Mouse (Mus musculus) olfactory bulb, adult 2 months (tissue): ENCODE data around the gene Habp4.

Experiments
- CTCF ChIP-seq: fragments of 200-500 bp; IDR thresholded peaks from 2 replicates; pipeline ENCODE4 v1.5.1; 2012; ENCODE audit warnings: low read depth, mild to moderate bottlenecking, low read length, moderate library complexity; ENCODE audit not compliant: insufficient read depth
- POLR2A ChIP-seq: fragments of 200-500 bp; IDR thresholded peaks from 2 replicates; pipeline ENCODE4 v1.6.1; 2012; ENCODE audit warnings: mild to moderate bottlenecking, low read depth, low read length, moderate library complexity; ENCODE audit not compliant: insufficient read depth

GRCm38 (mm10) chr13:64178000-64178399 is 16.4 kb downstream of the Habp4 start:
- TF ChIP-seq CTCF (no peak), POLR2A (no peak)
